Mouse (Mus musculus): ENCODE measurements around the gene Rps9. TPM values are rescaled to one million over a fixed set of nuclear protein-coding genes. Genes with fewer than 3 reads are reported as not detected.

Gene Rps9
- 1,000 to 10,000 TPM; 1,138 to 1,142 TPM for total RNA-seq (2023)

GRCm38 (mm10) chr7:3703879-3704441 is at the start of gene Rps9:
Gene Rps9 (plus strand): TSS chr7:3703993.

GRCm38 (mm10) chr7:3665215-3666114 is 38.3 kb upstream of the Rps9 start, which contains the start of gene Leng1:
Gene Leng1 (minus strand): TSS chr7:3665840.

GRCm38 (mm10) chr7:3677342-3677741 is 26.5 kb upstream of the Rps9 start, which contains the start of gene Tmc4:
Gene Tmc4 (minus strand): TSS chr7:3677553.

GRCm38 (mm10) chr7:3692382-3692986 is 11.3 kb upstream of the Rps9 start, which contains the start of gene Tsen34:
Gene Tsen34 (plus strand): TSS chr7:3692863.

GRCm38 (mm10) chr7:3692987-3693808 is 10.6 kb upstream of the Rps9 start, which contains the start of gene Mboat7:
Gene Mboat7 (minus strand): TSS chr7:3693523.

DNA sequence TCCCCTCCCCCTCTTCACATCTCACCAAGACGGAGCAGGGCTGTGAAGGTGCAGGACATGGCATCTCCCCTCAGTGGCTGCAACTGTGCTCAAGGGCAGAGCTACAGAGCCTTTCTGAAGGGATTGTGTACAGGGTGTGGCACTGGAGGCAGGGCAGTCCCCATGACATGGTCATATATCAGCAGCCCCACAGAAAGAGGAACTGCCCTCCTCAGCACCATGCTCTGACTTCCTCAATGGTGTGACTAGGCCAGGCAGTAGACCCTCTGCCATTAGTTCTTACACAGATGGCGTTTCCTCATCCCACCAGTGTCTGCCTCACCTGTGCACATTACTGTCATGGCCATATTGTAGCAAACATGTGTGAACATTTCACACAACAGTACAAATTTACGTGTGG is 16.5 kb downstream of the Rps9 start, which contains the start of gene Pirb:
TSS of gene Pirb (minus strand) at position 124 of the 400 bp plus-strand sequence.

Other genes starting within 250 kb of the Rps9 start
- gene Tarm1, start 201.4 kb upstream of the Rps9 start, total RNA-seq (2023), result 10 to 100 TPM; 36.3 to 56.9 TPM
- not detected for gene Oscar, start 87.8 kb upstream of the Rps9 start, total RNA-seq (2023)
- 100 to 1,000 TPM; 329 to 345 TPM for gene Ndufa3, start 86.6 kb upstream of the Rps9 start, total RNA-seq (2023)
- 10 to 100 TPM; 15.9 to 19.6 TPM for gene Tfpt, start 74.1 kb upstream of the Rps9 start, total RNA-seq (2023)
- gene Prpf31, start 74.0 kb upstream of the Rps9 start, total RNA-seq (2023), result 10 to 100 TPM; 24.8 to 28.5 TPM
- 10 to 100 TPM; 90.6 to 93.3 TPM for gene Cnot3, start 58.7 kb upstream of the Rps9 start, total RNA-seq (2023)
- gene Leng1, start 38.2 kb upstream of the Rps9 start, total RNA-seq (2023), result 1 to 10 TPM; 5.3 to 6.4 TPM
- gene Tmc4, start 26.4 kb upstream of the Rps9 start, total RNA-seq (2023), result 10 to 100 TPM; 27.7 to 33.0 TPM
- gene Tsen34, start 11.1 kb upstream of the Rps9 start, total RNA-seq (2023), result 10 to 100 TPM; 40.3 to 41.9 TPM
- 100 to 1,000 TPM; 170 to 176 TPM for gene Mboat7, start 10.5 kb upstream of the Rps9 start, total RNA-seq (2023)
- gene Pirb, start 16.4 kb downstream of the Rps9 start, total RNA-seq (2023), result 100 to 1,000 TPM; 301 to 340 TPM
- gene Gm15448, start 121.7 kb downstream of the Rps9 start, total RNA-seq (2023), result 10 to 100 TPM; 72.3 to 84.3 TPM
- 10 to 100 TPM; 57.5 to 77.0 TPM for gene Pira2, start 141.1 kb downstream of the Rps9 start, total RNA-seq (2023)
- gene Gm14548, start 194.1 kb downstream of the Rps9 start, total RNA-seq (2023), result 100 to 1,000 TPM in 1 of 2 experiments, 10 to 100 TPM in 1; 98.1 to 121 TPM
- gene Lilra6, start 211.5 kb downstream of the Rps9 start, total RNA-seq (2023), result 100 to 1,000 TPM in 1 of 2 experiments, 10 to 100 TPM in 1; 96.6 to 110 TPM

Measured in neutrophil, adult 83 days (primary cell).